13 mouse cellular contexts compared by ENCODE assay signal in genomic region chr1:90980638-90981330, GRCm38 (mm10). TPM values are rescaled to one million over a fixed set of nuclear protein-coding genes. Genes with fewer than 3 reads are reported as not detected.
DNase-seq lines count a peak whose midpoint lies in the region; ATAC-seq and TF ChIP-seq lines count a peak whose summit lies in the region.
"Had no signal": no experiment of that assay in that cellular context is flagged by ENCODE, and none has a peak within 500 bp of the region (broad histone marks: within the 10 kb centered on the region; RNA-seq: fewer than 3 reads in every experiment).

No protein-coding gene starts in this region.

- ATAC-seq in forebrain, embryonic 15.5 days (replicated peaks): no peak
- no peak for ATAC-seq in forebrain, embryonic 14.5 days
- no peak for ATAC-seq in embryonic facial prominence, embryonic 15.5 days (ENCODE audit: insufficient number of reproducible peaks, low FRiP score, low TSS enrichment, low read depth)

- no peak overlapping the region for H3K4me3 ChIP-seq in forebrain, embryonic 15.5 days
- no peak overlapping the region for H3K4me3 ChIP-seq in forebrain, embryonic 14.5 days (ENCODE audit: low read depth, low read length)
- no peak overlapping the region for H3K4me3 ChIP-seq in left cerebral cortex, adult 2 months
- no peak overlapping the region for H3K4me3 ChIP-seq in embryonic facial prominence, embryonic 15.5 days (replicated peaks)
- H3K4me3 ChIP-seq: limb, embryonic 15.5 days had no signal

- no peak for TF ChIP-seq CTCF in left cerebral cortex, adult 2 months (IDR thresholded peaks at IDR 0.05)

- no peak overlapping the region for H3K4me2 ChIP-seq in forebrain, embryonic 15.5 days (replicated peaks)
- H3K4me2 ChIP-seq in forebrain, embryonic 14.5 days (ENCODE audit: low read length): no peak overlapping the region
- H3K4me2 ChIP-seq in embryonic facial prominence, embryonic 15.5 days (replicated peaks): no peak overlapping the region
- H3K4me2 ChIP-seq: limb, embryonic 15.5 days had no signal

- intact Hi-C loops in left cerebral cortex, adult 2 months (cut with DNase I): loop anchor here (2.0 kb wide), 1 partner anchor 18 kb away; the partner anchor contains the start of gene Lrrfip1
- intact Hi-C loops in left cerebral cortex, postnatal 10 days (cut with DNase I): no loop called here

- H3K27ac ChIP-seq in forebrain, embryonic 15.5 days (replicated peaks): 0 out of 2 replicates have a peak overlapping the region, but pooled peaks have one; percentile 20
- no peak overlapping the region for H3K27ac ChIP-seq in forebrain, embryonic 14.5 days (ENCODE audit: low read depth, low read length)
- peak overlapping the region; percentile 63; the same call in 1 of the 2 replicates for H3K27ac ChIP-seq in left cerebral cortex, adult 2 months
- 0 out of 2 replicates have a peak overlapping the region, but pooled peaks have one; percentile 11 for H3K27ac ChIP-seq in embryonic facial prominence, embryonic 15.5 days (replicated peaks)
- H3K27ac ChIP-seq: limb, embryonic 15.5 days had no signal

- no peak overlapping the region for H3K9ac ChIP-seq in forebrain, embryonic 15.5 days (replicated peaks)
- H3K9ac ChIP-seq in forebrain, embryonic 14.5 days (ENCODE audit: low read length): no peak overlapping the region
- no peak overlapping the region for H3K9ac ChIP-seq in embryonic facial prominence, embryonic 15.5 days
- H3K9ac ChIP-seq: limb, embryonic 15.5 days had no signal

- no peak for DNase-seq in forebrain, embryonic 14.5 days (ENCODE audit: low spot score)
- peak in 1 of 2 experiments; percentile 9 for DNase-seq in left cerebral cortex, adult 2 months (ENCODE audit: extremely low spot score in 1 of 2, low spot score in 2 of 2)
- no peak for DNase-seq in left cerebral cortex, postnatal 10 days (ENCODE audit: extremely low spot score in 1 of 2, low spot score in 2 of 2)
- peak; percentile 39 for DNase-seq in lung, postnatal 10 days
- no peak for DNase-seq in ovary, adult 18-20 months (ENCODE audit: low spot score)
- DNase-seq in left cerebral cortex, adult 8-10 months (ENCODE audit: low spot score in 2 of 2): no peak
- DNase-seq: cerebellum, adult 11 months; midbrain, embryonic 14.5 days had no signal

- 77% methylated on average over 10 of the region's 10 CpGs for WGBS in forebrain, embryonic 15.5 days
- WGBS in forebrain, embryonic 14.5 days: 83% methylated on average over 10 of the region's 10 CpGs
- 45% methylated on average over 10 of the region's 10 CpGs for WGBS in embryonic facial prominence, embryonic 15.5 days

- no peaks in the 10 kb centered on the region for H3K27me3 ChIP-seq in forebrain, embryonic 15.5 days
- H3K27me3 ChIP-seq in forebrain, embryonic 14.5 days (replicated peaks; ENCODE audit: control insufficient read depth, insufficient read depth, low read length): no peaks in the 10 kb centered on the region
- H3K27me3 ChIP-seq in embryonic facial prominence, embryonic 15.5 days: no peaks in the 10 kb centered on the region
- H3K27me3 ChIP-seq: limb, embryonic 15.5 days had no signal

- H3K4me1 ChIP-seq in forebrain, embryonic 15.5 days: peaks cover 5% of the 10 kb centered on the region; the same call in 1 of the 2 replicates
- H3K4me1 ChIP-seq in forebrain, embryonic 14.5 days (ENCODE audit: control insufficient read depth, insufficient read depth, low read length): no peaks in the 10 kb centered on the region
- no peaks in the 10 kb centered on the region for H3K4me1 ChIP-seq in embryonic facial prominence, embryonic 15.5 days
- H3K4me1 ChIP-seq: limb, embryonic 15.5 days had no signal

- H3K36me3 ChIP-seq in forebrain, embryonic 15.5 days: no peaks in the 10 kb centered on the region
- no peaks in the 10 kb centered on the region for H3K36me3 ChIP-seq in forebrain, embryonic 14.5 days (ENCODE audit: control insufficient read depth, insufficient read depth, low read length)
- no peaks in the 10 kb centered on the region for H3K36me3 ChIP-seq in embryonic facial prominence, embryonic 15.5 days
- H3K36me3 ChIP-seq: limb, embryonic 15.5 days had no signal

- no peaks in the 10 kb centered on the region for H3K9me3 ChIP-seq in forebrain, embryonic 15.5 days
- no peaks in the 10 kb centered on the region for H3K9me3 ChIP-seq in forebrain, embryonic 14.5 days (replicated peaks; ENCODE audit: control insufficient read depth, low read length)
- no peaks in the 10 kb centered on the region for H3K9me3 ChIP-seq in embryonic facial prominence, embryonic 15.5 days (replicated peaks)
- H3K9me3 ChIP-seq: limb, embryonic 15.5 days had no signal

RNA-seq across cellular contexts. Expression of gene Rab17, which starts 11.3 kb away (rescaled TPM):
- polyA plus RNA-seq in forebrain, embryonic 15.5 days (2015; fragmentation: Nextera tagmentation; extraction: Ambion mirVana): 0.18 and 0.20 TPM in 2 replicates
- polyA plus RNA-seq in forebrain, embryonic 14.5 days (2014; fragmentation: Nextera tagmentation; extraction: Ambion mirVana): 0.11 and 0.36 TPM in 2 replicates
- under 1 TPM in 1 of 2 experiments, not detected in 1; 0.23 TPM for total RNA-seq in left cerebral cortex, adult 2 months (2021)
- total RNA-seq in left cerebral cortex, postnatal 10 days (2021): under 1 TPM in 1 of 2 experiments, not detected in 1; 0.21 TPM
- 2.4 and 3.1 TPM in 2 replicates for polyA plus RNA-seq in embryonic facial prominence, embryonic 15.5 days (2015; fragmentation: Nextera tagmentation; extraction: Ambion mirVana)
- under 1 TPM in 1 of 4 experiments, not detected in 3; 0.59 TPM for total RNA-seq in left cerebral cortex, adult 8-10 months (2022)
- polyA plus RNA-seq: midbrain, embryonic 14.5 days had no signal

RNA-seq across cellular contexts. Expression of gene Lrrfip1, which starts 17.8 kb away (rescaled TPM):
- polyA plus RNA-seq in forebrain, embryonic 15.5 days (2015; fragmentation: Nextera tagmentation; extraction: Ambion mirVana): 37.5 and 38.3 TPM in 2 replicates
- 27.2 and 35.6 TPM in 2 replicates for polyA plus RNA-seq in forebrain, embryonic 14.5 days (2014; fragmentation: Nextera tagmentation; extraction: Ambion mirVana)
- total RNA-seq in left cerebral cortex, adult 2 months (2021): 10 to 100 TPM; 71.4 to 75.1 TPM
- total RNA-seq in left cerebral cortex, postnatal 10 days (2021): 10 to 100 TPM; 71.3 to 79.0 TPM
- polyA plus RNA-seq in embryonic facial prominence, embryonic 15.5 days (2015; fragmentation: Nextera tagmentation; extraction: Ambion mirVana): 55.0 and 56.8 TPM in 2 replicates
- 10 to 100 TPM; 56.4 to 65.5 (median 60.6) TPM for total RNA-seq in left cerebral cortex, adult 8-10 months (2022)

RNA-seq across cellular contexts. Expression of gene Prlh, which starts 27.9 kb away (rescaled TPM):
- not detected in 2 replicates for polyA plus RNA-seq in forebrain, embryonic 15.5 days (2015; fragmentation: Nextera tagmentation; extraction: Ambion mirVana)
- polyA plus RNA-seq in forebrain, embryonic 14.5 days (2014; fragmentation: Nextera tagmentation; extraction: Ambion mirVana): not detected in 2 replicates
- total RNA-seq in left cerebral cortex, adult 2 months (2021): not detected
- total RNA-seq in left cerebral cortex, postnatal 10 days (2021): not detected
- polyA plus RNA-seq in embryonic facial prominence, embryonic 15.5 days (2015; fragmentation: Nextera tagmentation; extraction: Ambion mirVana): not detected in 2 replicates
- not detected for total RNA-seq in left cerebral cortex, adult 8-10 months (2022)
- polyA plus RNA-seq: C2C12; gonadal fat pad, adult 2 months; limb, embryonic 15.5 days; midbrain, embryonic 14.5 days had no signal
